Mouse (Mus musculus): ENCODE measurements around the gene Cnn2.

GRCm38 (mm10) chr10:79971183-79971497 is 17.2 kb upstream of the Cnn2 start:
- TF ChIP-seq CTCF (IDR thresholded peaks at IDR 0.05; ENCODE audit: borderline replicate concordance, insufficient read depth, low read length) (no peak), POLR2A (IDR thresholded peaks at IDR 0.05; ENCODE audit: low read depth, low read length) (no peak)

Data from embryonic fibroblast, embryonic 13.5 days (primary cell).